11 mouse cellular contexts compared by ENCODE assay signal in the genomic region with DNA sequence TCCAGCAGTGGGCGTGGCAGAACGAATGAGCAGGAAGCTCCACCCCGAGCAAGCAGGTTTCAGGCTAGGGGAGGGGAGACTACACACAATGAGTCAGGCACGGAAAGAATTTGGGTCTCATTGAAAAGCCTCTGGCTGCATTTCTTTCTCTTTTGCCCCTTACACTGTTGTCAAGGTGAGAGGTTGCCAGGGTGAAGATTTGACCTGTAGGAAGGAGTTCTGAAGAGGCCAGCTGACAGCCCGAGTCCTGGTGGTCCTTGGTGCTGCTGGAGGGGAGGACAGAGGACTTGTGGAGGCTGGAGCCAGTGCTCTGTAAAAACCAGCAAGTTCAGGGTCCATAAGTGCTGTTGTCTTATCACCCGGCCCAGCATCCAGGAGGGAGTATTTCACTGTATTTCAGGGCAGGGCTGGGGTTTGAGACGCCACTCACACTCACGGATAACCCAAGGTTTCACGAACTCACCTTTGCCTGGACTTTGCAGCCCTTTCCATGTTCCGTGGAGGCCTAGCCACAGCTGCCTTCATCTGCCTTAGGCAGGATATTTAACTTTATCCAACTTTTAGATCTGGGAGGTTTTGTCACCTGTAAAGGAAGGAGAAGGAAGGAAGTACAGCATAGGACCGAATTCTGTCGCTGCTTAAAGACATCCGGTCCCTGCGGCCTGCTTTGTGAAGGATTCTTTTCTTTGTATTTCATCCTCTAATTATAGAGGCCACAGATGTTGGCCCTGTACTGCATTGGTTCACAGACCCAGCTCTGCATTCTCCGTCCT. TPM values are rescaled to one million over a fixed set of nuclear protein-coding genes. Genes with fewer than 3 reads are reported as not detected.
DNase-seq lines count a peak whose midpoint lies in the region; ATAC-seq lines count a peak whose summit lies in the region.
"Had no signal": no experiment of that assay in that cellular context is flagged by ENCODE, and none has a peak within 500 bp of the region (broad histone marks: within the 10 kb centered on the region; RNA-seq: fewer than 3 reads in every experiment).

No protein-coding gene starts in this region.

- no peaks in the 10 kb centered on the region for H3K36me3 ChIP-seq in heart, embryonic 10.5 days
- H3K36me3 ChIP-seq in midbrain, embryonic 10.5 days, result no peaks in the 10 kb centered on the region; the same call in 1 of the 2 replicates
- no peaks in the 10 kb centered on the region for H3K36me3 ChIP-seq in midbrain, embryonic 14.5 days (ENCODE audit: control insufficient read depth, insufficient read depth, low read length)
- H3K36me3 ChIP-seq in stomach, embryonic 16.5 days (ENCODE audit: control insufficient read depth, insufficient read depth, low read length), result no peaks in the 10 kb centered on the region

- intact Hi-C loops in heart, postnatal 10 days (cut with DNase I), result no loop called here

- H3K9ac ChIP-seq in midbrain, embryonic 14.5 days (replicated peaks; ENCODE audit: low read length), result no peak overlapping the region
- H3K9ac ChIP-seq in stomach, embryonic 16.5 days (ENCODE audit: low read length), result peak overlapping the region; percentile 35; the same call in 1 of the 2 replicates
- H3K9ac ChIP-seq: neural tube, embryonic 12.5 days had no signal

- H3K27me3 ChIP-seq in heart, embryonic 10.5 days (ENCODE audit: insufficient read depth, poor library complexity, severe bottlenecking), result no peaks in the 10 kb centered on the region
- no peaks in the 10 kb centered on the region for H3K27me3 ChIP-seq in midbrain, embryonic 10.5 days (ENCODE audit: low read depth, poor library complexity, severe bottlenecking)
- no peaks in the 10 kb centered on the region for H3K27me3 ChIP-seq in midbrain, embryonic 14.5 days (ENCODE audit: control insufficient read depth, insufficient read depth, low read length)
- H3K27me3 ChIP-seq in stomach, embryonic 16.5 days (ENCODE audit: control insufficient read depth, insufficient read depth, low read length), result no peaks in the 10 kb centered on the region
- H3K27me3 ChIP-seq: neural tube, embryonic 12.5 days had no signal

- H3K4me3 ChIP-seq in heart, embryonic 10.5 days, result peak overlapping the region; percentile 31; the same call in 1 of the 2 replicates
- H3K4me3 ChIP-seq in midbrain, embryonic 10.5 days, result peak overlapping the region; percentile 14; the same call in 1 of the 2 replicates
- no peak overlapping the region for H3K4me3 ChIP-seq in midbrain, embryonic 14.5 days (replicated peaks; ENCODE audit: low read depth, low read length)
- H3K4me3 ChIP-seq in stomach, embryonic 16.5 days (replicated peaks; ENCODE audit: low read length), result no peak overlapping the region
- H3K4me3 ChIP-seq: neural tube, embryonic 12.5 days had no signal

- no peaks in the 10 kb centered on the region for H3K9me3 ChIP-seq in heart, embryonic 10.5 days
- no peaks in the 10 kb centered on the region for H3K9me3 ChIP-seq in midbrain, embryonic 10.5 days (replicated peaks)
- no peaks in the 10 kb centered on the region for H3K9me3 ChIP-seq in midbrain, embryonic 14.5 days (ENCODE audit: control insufficient read depth, low read length)
- no peaks in the 10 kb centered on the region for H3K9me3 ChIP-seq in stomach, embryonic 16.5 days (replicated peaks; ENCODE audit: control insufficient read depth, low read length)
- H3K9me3 ChIP-seq: neural tube, embryonic 12.5 days had no signal

- H3K4me1 ChIP-seq in heart, embryonic 10.5 days, result peaks cover 51% of the 10 kb centered on the region
- H3K4me1 ChIP-seq in midbrain, embryonic 10.5 days, result peaks cover 51% of the 10 kb centered on the region
- 0 out of 2 replicates have a peak, but pooled peaks cover 3% of the 10 kb centered on the region for H3K4me1 ChIP-seq in midbrain, embryonic 14.5 days (ENCODE audit: control insufficient read depth, insufficient read depth, low read length)
- peaks cover 43% of the 10 kb centered on the region for H3K4me1 ChIP-seq in stomach, embryonic 16.5 days (ENCODE audit: control insufficient read depth, insufficient read depth, low read length)

- H3K4me2 ChIP-seq in midbrain, embryonic 14.5 days (ENCODE audit: low read length), result no peak overlapping the region
- no peak overlapping the region for H3K4me2 ChIP-seq in stomach, embryonic 16.5 days (ENCODE audit: low read depth, low read length)
- H3K4me2 ChIP-seq: neural tube, embryonic 12.5 days had no signal

- DNase-seq in heart, embryonic 10.5 days (ENCODE audit: low spot score), result no peak
- no peak for DNase-seq in heart, adult 18-20 months
- peak; percentile 60 for DNase-seq in midbrain, embryonic 10.5 days (ENCODE audit: low spot score)
- no peak for DNase-seq in midbrain, embryonic 14.5 days
- DNase-seq in heart, postnatal 10 days, result peak; percentile 63 to 69
- DNase-seq in B cell, adult 2 months, result no peak
- DNase-seq in adrenal gland, adult 2 months, result no peak

- WGBS in heart, embryonic 10.5 days, result 33% methylated on average over 14 of the region's 15 CpGs
- 30% methylated on average over 15 of the region's 15 CpGs for WGBS in midbrain, embryonic 10.5 days
- 35% methylated on average over 13 of the region's 15 CpGs for WGBS in midbrain, embryonic 14.5 days
- 58% methylated on average over 14 of the region's 15 CpGs for WGBS in stomach, embryonic 16.5 days

- peak overlapping the region; percentile 91 for H3K27ac ChIP-seq in heart, embryonic 10.5 days
- peak overlapping the region; percentile 79 for H3K27ac ChIP-seq in midbrain, embryonic 10.5 days (replicated peaks)
- no peak overlapping the region for H3K27ac ChIP-seq in midbrain, embryonic 14.5 days (replicated peaks; ENCODE audit: low read depth, low read length)
- H3K27ac ChIP-seq in stomach, embryonic 16.5 days (ENCODE audit: low read length), result peak overlapping the region; percentile 66
- H3K27ac ChIP-seq: macrophage; neural tube, embryonic 12.5 days had no signal

- ATAC-seq in midbrain, embryonic 14.5 days (ENCODE audit: low FRiP score, low TSS enrichment), result no peak
- ATAC-seq in stomach, embryonic 16.5 days (ENCODE audit: insufficient read depth, low FRiP score), result peak; percentile 44; the same call in 1 of the 2 replicates
- ATAC-seq: activated CD4-positive, CD25-positive, alpha-beta regulatory T cell, adult 4 months had no signal

RNA-seq across cellular contexts. Expression of a gene that starts 32.2 kb away (rescaled TPM):
- 23.4 and 28.3 TPM in 2 replicates for polyA plus RNA-seq in heart, embryonic 10.5 days (2016; fragmentation: Nextera tagmentation; extraction: Ambion mirVana)
- total RNA-seq in heart, adult 18-20 months (2021), result 10 to 100 TPM; 11.2 TPM
- 23.8 and 25.1 TPM in 2 replicates for polyA plus RNA-seq in midbrain, embryonic 10.5 days (2016; fragmentation: Nextera tagmentation; extraction: Ambion mirVana)
- polyA plus RNA-seq in midbrain, embryonic 14.5 days (2014; fragmentation: Nextera tagmentation; extraction: Ambion mirVana), result 9.7 and 10.6 TPM in 2 replicates
- 10 to 100 TPM; 26.2 to 28.6 TPM for total RNA-seq in heart, postnatal 10 days (2021)
- polyA plus RNA-seq in stomach, embryonic 16.5 days (2015; fragmentation: Nextera tagmentation; extraction: Ambion mirVana), result 20.1 and 20.6 TPM in 2 replicates
- total RNA-seq in adrenal gland, adult 2 months (2021), result 10 to 100 TPM; 16.4 to 21.3 TPM
- polyA plus RNA-seq in adrenal gland, adult 2 months (2012; rRNA removed), result 11.8 and 13.7 TPM in 2 replicates

Comparison
In these comparisons a context has a peak if more than half of its experiments do, and no peak if none do; other contexts are left out.
1. DNase-seq: peak in midbrain, embryonic 10.5 days (single experiment) and heart, postnatal 10 days (2 of 2); none in heart, embryonic 10.5 days (single experiment), heart, adult 18-20 months (0 of 2), midbrain, embryonic 14.5 days (single experiment), B cell, adult 2 months (0 of 2) and adrenal gland, adult 2 months (single experiment).
2. H3K4me3 ChIP-seq: peak in heart, embryonic 10.5 days (single experiment) and midbrain, embryonic 10.5 days (single experiment); none in midbrain, embryonic 14.5 days (single experiment) and stomach, embryonic 16.5 days (single experiment).